Mouse (Mus musculus) cerebellum, postnatal 14 days (tissue): ENCODE data around the gene Mex3d.
A peak's percentile ranks its signal among the peaks of the same experiment; 100 is the strongest.
"Not testable (repeated sequence)": the region's sequence is repeated elsewhere in the genome, so short reads cannot be mapped to it uniquely, and the experiment has no call there.

Experiments used
- DNase-seq, 2 experiments: peaks; one replicate each; pipeline ENCODE4 v3.0.0; 2021; ENCODE audit warnings: mixed read lengths in 2 of 2

Gene Mex3d

DNA sequence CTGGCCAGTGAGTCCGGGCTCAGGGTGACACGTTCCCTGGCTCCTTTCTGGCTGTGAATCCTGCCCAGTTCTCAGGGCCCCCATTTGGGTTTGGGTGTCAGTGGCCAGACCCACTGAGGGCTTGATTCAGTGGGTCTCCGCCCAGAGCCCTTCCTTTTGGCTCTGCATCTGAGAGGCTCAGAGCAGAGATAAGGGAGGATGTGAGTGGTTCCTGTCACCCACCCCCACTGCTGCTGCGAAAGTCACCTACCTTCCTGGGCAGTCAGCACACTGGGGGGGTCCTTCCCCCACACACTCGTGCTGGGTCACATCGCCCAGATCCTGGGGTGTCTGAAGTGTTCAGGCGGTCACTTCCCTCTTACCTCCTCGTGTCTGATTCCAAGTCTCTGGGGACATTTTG is 34.7 kb downstream of the Mex3d start:
- DNase-seq: no peak

DNA sequence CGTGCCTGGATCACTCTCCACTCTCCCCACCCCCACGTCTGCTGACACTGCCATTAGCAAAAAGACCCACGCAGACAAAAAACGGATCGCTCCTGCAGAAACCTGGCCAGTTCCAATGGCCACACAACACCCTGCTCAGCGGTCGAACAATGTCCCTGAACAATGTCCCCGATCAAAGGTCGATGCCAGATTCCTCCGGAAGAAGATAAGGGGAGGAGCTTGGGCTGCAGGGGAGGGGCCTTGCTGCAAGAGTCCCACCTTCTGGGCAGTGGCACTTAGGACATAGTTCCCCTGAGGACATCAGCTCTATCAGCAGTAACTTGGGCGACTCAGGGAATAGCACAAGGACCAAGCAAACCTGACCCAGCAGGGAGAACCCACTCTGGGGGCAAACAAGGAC is 35.6 kb downstream of the Mex3d start:
- no peak for DNase-seq

DNA sequence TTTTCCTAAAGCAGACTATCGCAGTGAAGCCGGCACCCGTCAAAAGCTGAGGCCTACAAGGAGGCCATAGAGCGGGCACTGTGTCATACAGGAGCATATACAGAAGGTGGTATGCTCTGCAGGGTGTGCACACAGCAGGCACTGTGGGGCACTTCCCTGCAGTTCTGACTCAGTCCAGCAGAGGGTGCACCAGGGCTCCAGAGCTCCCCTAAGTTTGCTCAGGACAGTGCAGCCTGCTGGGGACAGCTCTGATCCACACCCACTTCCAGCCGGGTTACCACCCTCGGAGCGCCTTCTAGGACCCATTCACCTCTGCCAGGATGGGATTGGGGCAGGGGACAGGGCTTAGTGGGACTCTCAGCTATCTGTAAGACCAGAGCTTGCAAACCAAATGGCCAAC is 37.2 kb downstream of the Mex3d start:
- peak; percentile 88 to 93 for DNase-seq

DNA sequence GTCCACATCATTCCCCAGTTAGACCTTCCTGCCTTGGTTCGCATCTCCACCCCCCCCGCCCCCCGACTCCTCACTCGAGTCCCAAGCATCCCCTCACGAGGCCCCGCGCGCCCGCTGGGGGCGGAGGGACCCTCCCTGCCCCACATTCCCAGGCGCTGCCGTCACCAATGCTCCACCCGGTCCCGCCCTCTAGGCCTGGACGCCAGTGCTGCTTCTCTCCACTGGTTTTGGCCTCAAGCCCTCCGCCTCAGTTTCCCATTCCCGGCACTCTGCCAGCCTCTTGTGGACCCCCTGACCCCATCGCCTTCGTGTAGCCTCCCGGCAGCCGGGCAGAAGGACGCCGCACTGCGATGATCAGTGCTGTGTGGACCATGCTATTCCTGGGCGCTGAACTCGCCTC is 38.5 kb downstream of the Mex3d start:
- DNase-seq: peak in 1 of 2 experiments; percentile 33

DNA sequence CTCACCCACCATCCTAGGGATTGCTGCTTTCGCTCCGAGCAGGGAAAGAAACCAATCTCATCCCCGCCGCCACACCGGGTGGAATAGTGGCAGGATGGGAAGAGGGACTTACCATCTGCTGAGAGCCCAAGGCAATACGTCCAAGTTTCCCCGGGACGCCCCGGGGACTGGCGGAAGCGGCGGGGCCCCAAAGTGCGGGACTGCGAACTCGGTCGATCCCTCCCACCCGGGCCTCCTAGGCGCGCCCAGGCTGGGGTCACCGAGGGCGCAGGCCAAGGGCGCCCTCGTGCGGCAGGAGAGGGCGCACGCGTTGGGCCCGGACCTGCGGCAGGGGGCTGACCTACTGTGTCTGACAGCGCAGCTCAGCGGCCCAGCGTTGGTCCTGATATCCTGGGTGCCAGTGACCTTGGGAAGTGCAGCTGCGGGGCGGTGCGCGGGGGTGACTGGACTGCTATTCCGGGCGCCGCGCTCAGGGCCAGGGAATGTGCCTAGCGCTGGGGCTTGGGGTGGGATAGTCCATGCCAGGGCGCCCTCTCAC is 39.1 kb downstream of the Mex3d start, which contains the start of gene Adamtsl5:
Adamtsl5 (minus strand) TSS at position 169 of the 538 bp plus-strand sequence.
- peak in 1 of 2 experiments; percentile 56 for DNase-seq

DNA sequence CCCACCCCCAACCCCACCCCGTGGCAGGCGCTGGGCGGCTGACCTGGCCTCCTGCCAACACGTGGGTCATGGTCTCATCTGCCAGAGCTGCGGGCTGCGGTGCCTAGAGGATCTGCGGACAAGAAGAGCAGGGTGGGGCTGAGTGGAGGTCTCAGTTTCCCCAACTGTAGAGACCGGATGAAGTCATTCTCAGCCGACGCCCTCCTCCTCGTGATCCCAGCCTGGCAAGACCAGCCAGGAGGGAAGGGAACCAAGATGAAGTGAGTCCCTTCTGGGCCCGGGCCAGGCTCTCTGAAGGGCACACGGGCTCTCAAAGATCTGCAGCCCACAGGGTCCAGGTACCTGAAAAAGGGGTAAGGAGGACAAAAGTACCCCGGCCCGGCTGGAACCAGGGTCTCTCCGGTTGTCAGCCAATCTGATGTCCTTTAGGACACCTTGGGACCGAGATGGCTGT is 39.9 kb downstream of the Mex3d start:
- peak in 1 of 2 experiments; percentile 45 for DNase-seq

DNA sequence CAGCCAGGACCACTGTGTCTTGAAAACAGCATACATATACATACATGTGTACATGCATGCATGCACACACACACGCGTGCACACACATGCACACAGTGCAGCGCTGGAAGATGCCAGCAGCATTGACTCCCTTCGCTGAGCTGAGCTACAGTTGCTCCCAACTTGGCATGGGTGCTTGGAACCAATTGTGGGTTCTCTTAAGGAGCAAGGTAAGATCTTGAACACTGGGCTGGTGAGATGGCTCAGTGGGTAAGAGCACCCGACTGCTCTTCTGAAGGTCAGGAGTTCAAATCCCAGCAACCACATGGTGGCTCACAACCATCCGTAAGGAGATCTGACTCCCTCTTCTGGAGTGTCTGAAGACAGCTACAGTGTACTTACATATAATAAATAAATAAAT is 41.5 kb downstream of the Mex3d start:
- DNase-seq: not testable (repeated sequence)

DNA sequence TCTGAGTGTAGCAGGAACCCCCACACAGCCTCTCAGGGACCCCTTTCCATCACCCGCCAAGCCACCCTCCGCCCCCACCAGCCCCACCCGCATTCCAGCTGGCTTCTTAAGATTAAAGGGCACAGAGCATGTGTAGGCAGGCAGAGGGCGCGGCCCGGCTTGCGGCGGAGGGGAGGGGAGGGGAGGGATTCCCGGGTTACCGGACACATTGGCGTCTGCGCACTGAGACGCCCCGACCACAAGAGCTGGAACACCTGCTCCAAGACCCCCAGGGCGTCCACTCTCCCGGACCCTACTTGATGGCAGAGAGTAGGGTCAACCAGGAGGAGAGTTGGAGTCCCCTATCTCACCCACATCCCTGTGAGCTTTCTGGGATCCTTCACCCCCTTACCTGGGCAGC is 42.3 kb downstream of the Mex3d start:
- DNase-seq: no peak

DNA sequence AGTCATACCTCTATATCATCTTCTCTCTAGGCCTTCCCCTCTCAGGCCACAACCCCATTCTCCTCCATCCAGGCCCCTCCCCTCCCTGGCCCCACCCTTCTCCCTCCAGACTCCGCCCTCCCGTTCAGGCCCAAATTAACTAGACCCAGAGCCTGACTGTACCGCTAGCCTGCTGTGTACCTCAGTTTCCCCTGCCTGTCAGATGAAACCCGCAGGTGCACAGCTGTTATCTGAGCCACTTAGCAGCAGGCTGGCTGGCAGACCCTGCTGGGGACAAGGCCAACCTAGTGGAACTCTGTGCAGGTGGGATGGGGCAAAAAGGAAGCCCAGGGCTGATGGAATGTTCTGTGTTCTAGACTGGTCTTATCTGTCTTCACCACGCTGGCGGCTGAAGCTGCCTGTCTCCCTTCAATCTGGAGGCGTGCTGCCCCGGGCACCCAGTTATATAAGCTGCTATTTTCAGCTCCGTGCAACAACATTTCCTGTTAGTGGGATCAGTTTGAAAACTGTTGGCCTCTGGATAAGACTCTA is 43.3 kb downstream of the Mex3d start:
- DNase-seq: no peak

DNA sequence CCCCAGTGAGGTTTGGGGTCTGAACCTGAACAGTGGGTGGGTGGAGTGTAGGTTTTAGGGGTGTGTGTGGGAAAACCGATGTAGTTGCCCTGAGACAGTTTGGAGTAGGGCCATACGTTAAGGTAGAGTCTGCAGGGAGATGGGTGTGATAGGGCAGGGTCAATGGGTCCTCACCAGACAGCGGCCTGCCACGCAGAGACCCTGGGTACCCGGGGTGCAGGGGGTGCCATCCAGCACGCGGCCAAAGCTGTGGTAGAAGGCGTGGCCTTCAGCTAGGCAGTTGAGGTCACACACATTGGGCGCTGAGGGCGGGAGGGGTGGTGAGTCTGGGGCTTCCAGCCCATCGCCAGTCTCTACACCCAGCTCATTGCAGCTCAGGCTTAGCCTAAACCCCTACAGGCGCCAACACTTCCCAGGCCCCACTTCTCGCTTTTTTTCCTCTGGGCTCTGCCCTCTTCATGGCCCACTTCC is 44.0 kb downstream of the Mex3d start:
- no peak for DNase-seq

DNA sequence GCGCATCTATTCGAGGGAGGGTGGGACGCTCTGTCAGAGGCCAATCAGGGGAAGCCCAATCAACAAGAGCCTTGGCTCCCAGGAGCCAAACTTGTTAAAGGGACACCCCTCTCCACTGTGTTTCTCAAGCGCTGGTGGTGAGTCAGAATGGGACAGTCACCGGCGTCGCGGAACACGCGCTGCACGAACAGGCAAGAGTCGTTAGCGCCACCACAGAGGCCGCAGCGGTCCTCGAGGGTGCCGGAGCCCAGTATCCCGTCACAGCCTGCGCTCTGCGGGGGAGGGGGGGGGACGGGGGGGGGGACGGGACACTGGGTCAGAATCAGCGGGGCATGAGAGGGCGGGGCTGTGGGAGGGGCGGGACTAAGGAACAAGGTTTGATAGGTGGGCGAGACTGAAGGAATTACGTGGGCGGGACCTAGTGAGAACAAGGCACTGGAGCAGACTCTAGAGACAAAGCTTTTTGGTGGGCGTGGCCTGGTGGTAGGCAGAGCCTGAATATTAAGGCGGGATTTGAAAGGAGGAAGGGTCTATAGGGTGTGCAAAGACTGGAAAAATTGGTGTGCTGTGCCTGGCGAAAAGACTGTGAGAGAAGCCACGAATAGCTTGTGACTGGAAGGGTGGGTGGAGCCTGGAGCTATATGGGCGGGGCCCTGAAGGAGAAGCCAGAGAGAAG is 44.6 kb downstream of the Mex3d start:
- peak in 1 of 2 experiments; percentile 43 for DNase-seq

DNA sequence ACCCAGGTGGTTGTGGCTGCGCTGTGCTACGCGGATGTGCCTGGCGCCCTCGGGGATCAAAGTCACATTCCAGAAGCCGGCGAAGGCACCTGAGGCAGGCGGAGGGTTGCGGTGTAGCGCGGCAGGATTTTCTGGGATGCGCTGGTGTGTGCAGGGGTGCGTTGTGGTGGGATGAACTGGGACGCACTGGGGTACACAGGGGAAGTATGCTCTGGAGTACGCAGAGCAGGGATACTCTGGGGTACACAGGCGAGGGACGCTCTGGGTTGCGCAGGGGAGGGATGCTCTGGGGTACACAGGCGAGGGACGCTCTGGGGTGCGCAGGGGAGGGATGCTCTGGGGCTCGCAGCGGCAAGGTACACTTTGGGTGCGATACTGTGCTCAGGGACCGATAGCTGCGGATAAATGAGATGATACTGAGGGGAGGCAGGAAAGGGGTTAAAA is 45.1 kb downstream of the Mex3d start:
- no peak for DNase-seq

DNA sequence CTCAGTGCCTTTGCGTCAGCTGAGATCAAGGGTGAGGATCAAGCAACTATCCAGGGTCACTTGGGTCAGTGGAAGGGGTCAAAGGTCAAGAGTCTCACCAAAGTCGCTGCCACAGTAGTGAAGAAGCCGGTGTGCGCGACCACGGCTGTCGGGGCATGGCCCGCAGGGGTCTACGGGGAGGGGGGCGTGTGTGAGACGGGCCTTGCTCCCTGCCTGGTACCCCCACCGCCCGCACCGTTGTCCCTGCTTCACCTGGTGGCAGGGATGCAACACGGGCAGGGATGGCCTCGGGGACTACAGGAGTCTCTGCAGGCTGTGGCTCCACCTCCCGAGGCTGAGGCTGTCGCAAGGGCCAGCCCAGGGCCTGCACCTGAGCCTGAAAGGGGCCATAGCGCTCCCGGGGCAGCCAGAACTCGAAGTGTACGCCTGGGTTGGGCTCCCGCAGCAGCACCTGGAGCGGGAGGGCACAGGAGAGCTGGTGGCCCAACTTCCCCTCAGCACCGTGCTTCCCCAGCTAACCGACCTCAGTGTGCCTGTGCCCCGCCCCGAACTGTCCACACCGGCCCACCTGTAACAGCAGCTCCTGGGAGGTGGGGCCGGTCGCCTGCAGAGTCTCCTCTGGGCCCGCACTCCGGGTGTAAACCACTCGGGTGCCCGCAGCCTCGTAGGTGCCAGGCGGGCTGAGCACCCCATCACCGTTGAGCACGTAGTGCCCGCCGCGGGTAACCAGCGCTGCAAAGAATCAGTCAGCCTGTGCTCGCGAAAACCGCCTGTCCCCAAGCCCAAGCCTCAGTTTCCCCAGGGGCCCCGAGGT is 45.8 kb downstream of the Mex3d start:
- DNase-seq: no peak

DNA sequence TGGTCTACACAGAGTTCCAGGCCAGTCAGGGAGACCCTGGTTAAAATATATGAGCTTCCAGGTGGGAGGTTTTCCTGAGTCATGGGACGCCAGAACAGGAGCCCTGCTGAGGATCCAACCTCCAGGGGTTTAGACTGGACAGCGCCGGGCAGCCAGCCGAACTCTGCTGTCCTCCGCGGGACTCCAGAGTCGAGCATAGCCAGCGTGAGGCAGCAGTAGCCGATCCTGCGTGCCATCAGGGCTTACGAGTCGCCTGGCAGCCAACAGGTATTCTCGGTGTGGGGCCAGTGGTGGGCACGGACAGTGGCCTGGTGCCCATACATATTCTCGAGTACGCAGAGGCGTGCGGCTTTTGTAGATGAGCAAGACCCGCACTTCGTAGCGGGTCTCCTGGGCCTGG is 46.4 kb downstream of the Mex3d start:
- DNase-seq: peak in 1 of 2 experiments; percentile 28

DNA sequence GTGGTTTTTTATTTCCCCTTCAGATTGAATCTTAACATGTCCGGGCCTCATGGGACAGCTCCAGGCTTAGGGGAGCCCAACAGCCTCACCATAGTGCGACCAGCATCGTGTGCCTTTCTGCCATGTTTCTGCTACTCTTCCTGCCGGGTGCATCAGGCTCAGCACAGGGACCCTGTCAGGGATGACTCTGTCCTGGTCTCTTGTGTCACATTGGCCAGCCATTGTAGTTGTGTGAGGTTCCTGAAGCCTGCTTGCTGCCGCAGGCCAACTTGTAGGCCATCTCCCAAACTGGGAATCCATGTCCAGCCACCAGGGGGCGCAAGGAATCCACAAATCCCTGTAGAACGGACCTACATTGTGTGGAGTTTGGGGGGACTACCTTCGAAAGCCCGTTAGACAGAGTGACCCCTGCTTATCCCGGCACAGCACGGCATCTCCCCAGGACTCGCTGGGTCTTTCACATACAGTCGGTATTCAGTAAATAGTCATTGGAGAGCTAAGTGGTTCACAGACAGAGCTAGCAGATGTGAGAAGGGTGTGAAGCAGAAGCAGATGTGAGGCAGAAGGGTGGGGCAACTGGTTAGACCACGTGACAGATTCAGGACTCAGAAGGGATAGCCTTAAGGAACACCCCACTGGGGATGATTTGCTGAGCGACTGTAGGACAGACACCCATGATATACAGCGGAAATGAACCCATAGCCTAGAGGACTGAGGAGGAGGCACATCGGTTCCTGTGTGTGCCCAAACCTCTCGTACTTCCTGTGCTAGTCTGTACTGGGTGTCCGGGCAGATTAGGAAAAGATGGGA is 47.3 kb downstream of the Mex3d start:
- DNase-seq: peak; percentile 93 to 96

DNA sequence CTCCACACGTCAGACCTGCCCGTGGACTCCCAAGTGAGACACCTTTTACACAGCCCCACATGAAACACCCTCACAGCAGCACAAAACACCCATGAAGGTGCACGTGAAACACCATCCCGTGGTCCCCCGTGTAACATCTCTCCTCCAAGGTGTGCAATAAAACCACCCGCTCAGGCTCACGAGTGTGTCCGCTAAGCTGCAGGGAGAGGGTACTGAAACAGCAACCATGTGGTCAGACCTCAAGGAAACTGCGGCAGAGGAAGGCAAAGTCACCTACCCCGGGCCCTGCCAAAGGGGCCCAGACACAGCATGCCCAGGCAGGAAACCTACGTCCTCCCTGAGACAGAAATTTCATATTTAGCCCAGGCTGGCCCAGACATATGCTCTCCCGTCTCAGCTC is 51.2 kb downstream of the Mex3d start:
- no peak for DNase-seq

DNA sequence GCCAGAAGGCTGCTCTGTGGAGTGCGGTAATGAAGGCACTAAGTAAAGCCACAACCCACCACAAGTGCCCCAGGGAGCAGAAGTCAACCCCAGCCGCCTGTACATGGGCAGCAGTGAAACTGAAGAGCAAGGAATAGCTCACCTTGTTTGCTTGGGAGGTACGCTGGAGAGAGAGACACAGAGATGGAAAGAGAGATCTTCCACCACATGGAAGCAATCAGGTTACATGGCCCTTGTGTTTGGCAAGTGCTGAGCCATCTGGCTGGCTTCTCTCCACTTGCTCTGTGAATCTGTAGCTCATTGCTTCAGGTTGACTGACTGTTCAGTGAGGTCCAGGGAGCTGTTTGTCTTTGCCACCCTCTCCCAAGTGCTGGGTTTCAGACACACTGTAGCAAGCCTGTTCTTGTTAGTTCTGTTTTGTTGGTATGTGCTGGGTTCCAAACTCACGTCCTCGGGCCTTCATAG is 54.9 kb downstream of the Mex3d start:
- DNase-seq: peak; percentile 79 to 83

DNA sequence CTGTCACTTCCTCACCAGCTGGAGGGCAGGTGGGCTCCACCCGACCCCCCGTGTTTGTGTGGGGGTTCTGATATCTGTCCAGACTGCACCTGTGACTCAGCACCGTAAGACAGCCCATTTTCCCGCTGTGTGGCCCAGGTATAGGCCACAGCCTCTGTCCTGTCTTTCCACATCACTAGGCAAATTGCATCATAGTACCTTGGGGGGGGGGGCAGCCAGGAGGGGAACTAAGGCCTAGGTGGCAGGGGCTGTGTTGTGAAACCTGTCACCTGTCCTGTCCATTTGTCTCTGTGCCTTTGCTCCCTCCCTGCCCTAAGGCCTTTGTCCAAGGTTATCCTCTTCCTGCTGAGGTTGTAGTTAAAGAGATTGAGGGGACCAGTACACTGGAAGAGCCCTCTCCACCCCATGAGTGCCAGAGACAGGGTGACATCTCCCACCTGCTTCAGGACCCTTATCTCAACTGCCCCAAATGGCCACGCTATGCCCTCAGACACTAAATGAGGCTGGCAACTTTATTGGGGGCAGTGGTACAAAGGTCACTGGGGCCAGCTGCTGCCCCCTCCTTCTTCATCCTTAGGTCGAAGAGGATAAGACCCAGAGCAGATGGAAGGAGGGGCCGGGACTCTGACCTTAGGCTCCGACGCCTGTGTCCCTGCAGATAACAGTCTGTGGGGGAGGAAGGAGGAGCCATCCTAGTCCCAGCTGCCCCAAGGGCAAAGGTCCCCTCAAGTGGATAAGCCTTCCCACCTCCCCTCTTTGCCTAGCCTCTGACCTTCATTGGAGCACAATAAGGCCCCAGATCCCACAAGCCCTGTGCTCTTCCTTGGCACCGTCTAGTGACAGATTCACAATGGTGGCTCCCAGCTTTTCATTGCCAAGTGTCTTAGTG is 55.6 kb downstream of the Mex3d start:
- peak in 1 of 2 experiments; percentile 34 for DNase-seq

DNA sequence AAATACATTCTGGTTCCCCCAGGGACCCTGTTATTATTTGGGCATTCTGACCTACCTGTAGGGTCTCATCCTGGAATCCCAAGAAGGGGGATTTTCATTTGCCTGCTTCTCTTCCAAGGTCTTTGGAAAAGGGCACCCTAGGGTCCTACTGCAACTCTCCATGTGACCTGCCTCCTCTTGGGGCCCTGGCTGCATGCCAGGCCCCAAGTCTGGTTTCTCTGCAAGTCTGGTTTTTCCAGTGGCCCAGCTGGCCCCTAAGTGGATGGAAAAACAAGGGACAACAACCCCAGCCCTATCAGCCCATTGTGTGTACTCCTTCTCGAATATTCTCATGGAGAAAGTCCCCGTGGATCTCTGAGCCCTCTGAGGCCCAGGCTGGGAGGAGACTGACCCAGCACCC is 56.6 kb downstream of the Mex3d start:
- DNase-seq: no peak
